Mouse (Mus musculus): ENCODE results near the gene Ctrb1.

Gene Ctrb1

DNA sequence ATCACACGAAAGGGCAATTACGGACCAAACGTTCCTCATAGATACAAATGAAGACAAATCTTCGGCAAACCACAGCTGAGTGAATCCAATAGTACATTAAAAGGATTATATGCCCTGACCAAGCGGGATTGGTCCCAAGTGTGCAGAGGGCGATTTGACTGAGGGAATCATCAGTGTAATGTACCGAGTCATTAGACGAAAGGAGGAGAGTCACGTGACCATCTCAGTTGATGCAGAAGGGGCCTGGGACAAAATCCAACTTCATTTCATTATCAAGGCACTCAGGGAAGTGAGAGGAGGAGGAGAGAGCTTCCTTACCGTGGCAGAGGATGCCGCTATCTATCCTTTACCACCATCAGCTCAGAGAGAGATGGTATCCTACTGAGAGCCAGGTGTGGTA is 9.7 kb downstream of the Ctrb1 start:
- no peak for DNase-seq (ENCODE audit: low read depth, low spot score)

GRCm38 (mm10) chr8:111680423-111681028 is 10.3 kb downstream of the Ctrb1 start:
- no peak for DNase-seq (ENCODE audit: low read depth, low spot score)

GRCm38 (mm10) chr8:111678848-111679247 is 12.0 kb downstream of the Ctrb1 start:
- no peak for DNase-seq (ENCODE audit: low read depth, low spot score)

GRCm38 (mm10) chr8:111678111-111678510 is 12.7 kb downstream of the Ctrb1 start:
- peak; percentile 44 for DNase-seq (ENCODE audit: low read depth, low spot score)

DNA sequence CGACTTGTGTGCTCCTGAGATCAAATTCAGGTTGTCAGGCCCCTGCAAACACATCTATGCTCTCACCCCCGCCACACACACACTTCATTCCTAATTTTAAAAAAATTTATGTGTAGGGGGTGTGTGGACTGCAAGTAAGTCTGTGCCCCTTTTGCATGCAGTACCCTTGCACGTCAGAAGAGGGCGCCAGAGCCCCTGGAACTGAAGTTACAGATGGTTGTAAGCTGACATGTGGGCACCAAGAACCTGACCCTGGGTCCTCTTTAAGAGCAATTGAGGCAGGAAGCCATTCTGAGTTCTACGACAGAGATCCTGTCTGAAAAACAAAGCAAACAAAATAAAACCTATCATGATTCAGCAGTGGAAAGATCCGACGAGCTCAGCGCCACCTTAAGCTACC is 14.6 kb downstream of the Ctrb1 start:
- DNase-seq (ENCODE audit: low read depth, low spot score) = peak; percentile 11

DNA sequence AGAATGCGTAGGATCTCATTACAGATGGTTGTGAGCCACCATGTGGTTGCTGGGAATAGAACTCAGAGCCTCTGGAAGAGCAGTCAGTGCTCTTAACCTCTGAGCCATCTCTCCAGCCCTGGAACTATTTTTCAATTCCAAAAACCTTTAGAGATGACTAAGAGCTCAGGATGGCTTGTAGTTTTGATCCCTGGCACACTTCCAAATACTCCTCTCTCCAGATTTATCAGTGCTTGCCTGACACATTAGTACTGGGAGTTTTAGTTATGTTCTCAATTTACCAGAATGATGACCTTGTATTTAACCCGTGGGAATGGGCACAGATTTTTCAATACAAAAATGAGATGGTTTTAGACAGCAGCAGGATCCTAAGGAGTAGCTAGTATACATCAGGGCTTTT is 24.1 kb downstream of the Ctrb1 start:
- no peak for DNase-seq (ENCODE audit: low read depth, low spot score)

GRCm38 (mm10) chr8:111662473-111662872 is 28.3 kb downstream of the Ctrb1 start:
- DNase-seq (ENCODE audit: low read depth, low spot score) = no peak

- no peak for DNase-seq (ENCODE audit: low read depth, low spot score)
These were observed 31.9 kb downstream of the Ctrb1 start for GRCm38 (mm10) chr8:111658819-111659423.

- DNase-seq (ENCODE audit: low read depth, low spot score) = no peak
These were observed 33.4 kb downstream of the Ctrb1 start for GRCm38 (mm10) chr8:111657312-111657854.

DNA sequence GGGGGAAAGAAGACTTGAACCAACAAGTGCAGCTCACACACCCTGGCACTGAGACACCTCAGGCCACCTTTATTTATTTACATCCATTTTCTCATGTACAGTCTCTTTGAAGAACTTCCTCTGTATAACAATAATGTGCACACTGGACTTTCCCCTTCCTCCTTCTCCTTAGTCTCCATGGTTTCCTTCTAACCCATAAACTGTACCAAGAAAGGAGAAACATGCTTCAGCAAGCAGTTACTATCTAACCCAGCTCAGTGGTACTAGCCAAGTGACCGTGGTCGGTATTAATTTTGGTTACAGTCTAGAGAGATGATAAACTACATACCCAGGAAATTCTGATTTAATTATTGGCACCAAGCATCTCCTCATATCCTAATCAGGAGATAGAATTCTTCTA is 37.3 kb downstream of the Ctrb1 start:
- DNase-seq (ENCODE audit: low read depth, low spot score) = no peak

DNA sequence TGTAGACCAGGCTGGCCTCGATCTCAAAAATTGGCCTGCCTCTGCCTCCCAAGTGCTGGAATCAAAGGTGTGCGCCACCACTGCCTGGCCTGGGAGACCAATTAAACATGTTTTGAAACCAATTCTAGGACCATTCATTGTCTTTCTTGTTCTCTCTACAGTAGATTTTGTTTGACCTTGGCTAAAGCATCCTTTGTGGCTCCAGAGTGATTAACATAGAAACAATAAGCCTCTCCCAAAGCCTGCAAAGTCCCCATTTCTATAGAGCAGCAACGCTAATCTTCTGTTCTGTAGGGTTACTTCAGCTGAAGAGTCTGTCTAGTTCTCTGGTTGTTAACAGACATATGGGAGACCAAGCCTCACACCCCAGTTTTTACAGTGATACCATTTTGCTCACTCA is 40.2 kb downstream of the Ctrb1 start:
- no peak for DNase-seq (ENCODE audit: low read depth, low spot score)

DNA sequence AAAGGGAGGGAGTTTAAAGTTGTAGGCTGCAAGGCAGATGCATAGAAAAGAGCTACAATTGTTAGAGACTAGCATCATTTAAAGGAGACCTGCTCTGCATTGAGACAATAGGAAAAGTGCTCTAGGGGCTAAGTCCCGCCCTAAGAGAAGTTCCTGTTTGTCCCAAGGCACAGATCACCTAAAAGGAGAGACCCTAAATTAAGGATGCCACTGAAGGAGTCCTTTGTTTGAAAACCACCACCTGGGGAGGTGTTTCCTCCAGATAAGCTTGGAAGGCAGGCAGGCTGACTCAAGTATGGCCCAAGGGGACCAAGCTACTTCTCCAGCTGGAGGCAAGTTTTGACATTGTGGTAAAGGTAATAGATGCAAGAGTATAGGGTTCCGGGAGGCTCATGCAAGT is 42.0 kb downstream of the Ctrb1 start:
- no peak for DNase-seq (ENCODE audit: low read depth, low spot score)

- DNase-seq (ENCODE audit: low read depth, low spot score) = no peak
These were observed 45.1 kb downstream of the Ctrb1 start for GRCm38 (mm10) chr8:111645715-111646114.

DNA sequence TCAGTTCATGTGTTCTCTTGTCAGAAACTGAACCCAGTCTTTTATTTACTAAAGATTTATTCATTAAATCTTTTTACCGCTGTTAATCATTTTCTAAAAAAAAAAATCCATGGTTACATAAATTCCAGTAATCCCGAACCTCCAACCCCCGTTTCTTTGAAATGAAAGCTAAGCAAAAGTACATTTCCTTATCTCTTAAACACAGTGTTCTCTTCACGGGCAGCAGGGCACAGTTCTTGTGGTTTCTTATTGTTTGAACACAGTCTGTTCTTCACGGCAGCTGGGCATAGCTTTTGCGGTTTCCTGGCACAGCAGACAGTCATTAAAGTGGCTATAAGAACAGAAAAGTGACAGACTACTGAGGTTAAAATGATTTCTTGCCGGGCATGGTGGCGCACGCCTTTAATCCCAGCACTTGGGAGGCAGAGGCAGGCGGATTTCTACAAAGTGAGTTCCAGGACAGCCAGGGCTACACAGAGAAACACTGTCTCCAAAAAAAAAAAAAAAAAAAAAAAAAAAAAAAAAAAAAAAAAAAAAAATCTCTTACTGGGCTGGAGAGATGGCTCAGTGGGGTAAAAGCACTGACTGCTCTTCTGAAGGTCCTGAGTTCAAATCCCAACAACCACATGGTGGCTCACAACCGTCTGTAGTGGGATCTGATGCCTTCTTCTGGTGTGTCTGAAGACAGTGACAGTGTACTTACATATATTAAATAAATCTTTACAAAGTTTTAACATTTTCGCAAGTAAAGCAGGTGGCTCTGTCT is 46.3 kb downstream of the Ctrb1 start:
- DNase-seq (ENCODE audit: low read depth, low spot score) = peak; percentile 22

DNA sequence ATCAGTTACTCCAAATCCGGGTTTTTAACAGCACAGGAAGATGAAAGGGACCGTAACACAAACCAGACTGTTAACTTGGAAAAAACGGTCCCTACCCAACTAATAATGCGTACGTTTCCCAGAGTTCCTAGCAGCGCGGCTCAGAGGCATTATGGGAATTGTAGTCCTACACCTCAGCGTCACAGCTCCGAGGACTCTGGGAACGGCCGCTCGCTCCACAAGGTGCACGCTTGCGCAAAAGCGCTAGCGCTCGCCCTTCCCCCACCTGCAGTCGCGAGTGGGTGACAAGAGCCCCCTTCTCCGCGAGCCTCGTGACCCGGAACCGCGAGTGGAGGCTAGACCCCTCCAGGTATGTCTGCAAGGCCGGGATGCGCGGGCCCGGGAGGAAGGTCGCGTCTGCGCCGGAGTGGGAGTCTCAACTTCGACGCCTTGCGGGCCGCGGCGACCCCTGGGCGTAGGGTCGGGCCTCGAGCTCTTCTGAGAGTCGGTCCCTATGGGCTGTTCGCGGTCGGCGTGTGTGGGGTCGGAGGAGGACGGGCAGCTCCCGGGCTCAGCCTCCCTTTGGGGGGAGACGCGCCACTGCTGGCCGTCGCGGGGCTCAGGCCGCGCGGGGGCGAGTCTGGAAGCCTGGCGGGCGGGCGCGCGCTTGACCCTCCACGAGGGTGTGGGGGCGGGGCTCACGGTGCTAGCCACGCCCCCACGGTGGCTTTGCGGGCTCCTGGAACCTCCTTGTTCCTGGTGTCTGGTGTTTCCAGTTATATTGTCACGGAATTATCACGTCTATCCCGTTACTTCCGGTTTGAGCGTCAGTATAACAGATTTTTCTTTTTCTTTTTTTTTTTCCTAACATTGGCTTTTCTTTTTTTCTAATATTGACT is 47.3 kb downstream of the Ctrb1 start, which contains the start of gene Zfp1:
Gene Zfp1, plus strand, starts transcription at position 138 of the 878 bp plus-strand sequence.
- DNase-seq (ENCODE audit: low read depth, low spot score) = peak; percentile 73

GRCm38 (mm10) chr8:111642939-111643263 is 47.9 kb downstream of the Ctrb1 start:
- no peak for DNase-seq (ENCODE audit: low read depth, low spot score)

- no peak for DNase-seq (ENCODE audit: low read depth, low spot score)
These were observed 48.3 kb downstream of the Ctrb1 start for GRCm38 (mm10) chr8:111642496-111642895.

- no peak for DNase-seq (ENCODE audit: low read depth, low spot score)
These were observed 49.7 kb downstream of the Ctrb1 start for GRCm38 (mm10) chr8:111641064-111641463.

DNA sequence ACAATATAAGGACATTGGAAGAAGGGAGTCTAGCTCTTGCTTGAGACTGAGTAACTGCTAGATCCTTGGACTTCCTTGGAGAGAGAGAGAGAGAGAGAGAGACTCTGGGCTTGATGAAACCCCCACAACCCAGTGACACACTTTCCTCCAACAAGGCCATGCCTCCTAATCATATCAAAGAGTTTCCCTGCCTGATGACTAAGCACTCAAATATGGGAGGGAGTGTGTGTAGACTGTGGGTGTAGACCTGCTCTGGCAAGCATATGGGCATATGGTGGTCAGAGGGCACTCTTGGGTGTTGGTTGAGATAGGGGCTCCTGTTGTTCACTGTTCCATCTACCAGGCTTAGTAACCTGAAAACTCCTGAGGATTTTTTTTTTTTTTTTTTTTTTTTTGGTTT is 52.7 kb downstream of the Ctrb1 start:
- no peak for DNase-seq (ENCODE audit: low read depth, low spot score)
